Mouse (Mus musculus) gastrocnemius, adult 8-10 months (tissue): ENCODE results near the gene Vps72. TPM values are rescaled to one million over a fixed set of nuclear protein-coding genes. Genes with fewer than 3 reads are reported as not detected.
A peak's percentile ranks its signal among the peaks of the same experiment; 100 is the strongest.
"Not testable (repeated sequence)": the region's sequence is repeated elsewhere in the genome, so short reads cannot be mapped to it uniquely, and the experiment has no call there.

Experiments
- DNase-seq, 2 experiments: peaks; one replicate each; pipeline ENCODE4 v3.0.0; 2022; ENCODE audit warnings: low spot score in 2 of 2
- total RNA-seq, 4 experiments: library from RNA; stranded (reverse); gene quantifications; 2 replicates each; pipeline ENCODE4 v1.2.4; 2022

Vps72 gene
- total RNA-seq = 10 to 100 TPM; 51.9 to 96.7 (median 73.1) TPM

DNA sequence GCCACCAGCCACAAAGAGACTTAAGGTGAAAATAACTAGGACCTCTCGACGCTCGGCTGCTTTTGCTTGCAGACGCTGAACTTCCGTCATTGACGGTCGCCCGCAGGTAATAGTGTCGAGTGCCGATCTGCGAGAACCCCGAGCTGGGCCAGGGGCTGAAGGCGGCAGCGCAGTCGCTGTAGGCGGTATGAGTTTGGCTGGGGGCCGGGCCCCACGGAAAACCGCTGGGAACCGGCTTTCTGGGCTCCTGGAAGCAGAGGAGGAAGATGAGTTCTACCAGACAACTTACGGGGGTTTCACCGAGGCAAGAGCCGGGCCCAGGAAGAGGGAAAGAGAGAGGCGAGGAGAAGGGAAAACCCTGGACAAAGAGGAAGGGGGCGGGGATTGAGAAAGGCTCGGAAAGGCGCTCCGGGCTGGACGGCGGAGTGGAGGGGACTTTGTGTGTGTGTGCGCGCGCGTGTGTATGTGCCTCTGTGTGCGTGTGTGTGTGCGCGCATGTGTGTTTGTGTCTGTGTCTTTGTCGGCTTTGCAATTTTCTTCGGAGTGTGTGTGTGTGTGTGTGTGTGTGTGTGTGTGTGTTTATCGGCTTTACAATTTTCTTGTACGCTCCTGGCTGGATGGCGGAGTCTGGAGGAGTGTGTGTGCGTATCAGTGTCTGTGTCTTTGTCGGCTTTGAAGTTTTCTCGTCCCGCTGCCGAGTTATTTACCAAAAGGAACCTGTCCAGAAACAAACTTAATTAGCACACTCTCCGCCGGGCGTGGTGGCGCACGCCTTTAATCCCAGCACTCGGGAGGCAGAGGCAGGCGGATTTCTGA lies at the start of gene Vps72:
TSS of gene Vps72 (plus strand) at position 112 of the 816 bp plus-strand sequence.
- DNase-seq = peak; percentile 79 to 81

DNA sequence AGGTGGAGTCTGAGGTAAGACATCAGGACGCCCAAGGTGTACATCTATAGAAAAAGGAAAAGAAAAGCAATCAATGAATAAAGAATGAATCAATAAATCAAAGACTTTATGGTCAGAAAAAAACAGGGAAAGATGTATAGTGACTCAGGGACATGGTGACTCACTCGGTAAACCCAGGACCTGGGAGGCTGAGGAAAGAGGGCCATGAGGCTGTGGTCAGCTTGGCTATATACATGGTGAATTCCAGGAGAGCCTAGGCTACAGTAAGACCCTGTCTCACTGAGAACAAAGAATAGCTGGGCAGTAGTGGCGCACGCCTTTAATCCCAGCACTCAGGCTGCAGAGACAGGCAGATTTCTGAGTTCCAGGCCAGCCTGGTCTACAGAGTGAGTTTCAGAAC lies 47.1 kb upstream of the Vps72 start:
- DNase-seq = no peak

DNA sequence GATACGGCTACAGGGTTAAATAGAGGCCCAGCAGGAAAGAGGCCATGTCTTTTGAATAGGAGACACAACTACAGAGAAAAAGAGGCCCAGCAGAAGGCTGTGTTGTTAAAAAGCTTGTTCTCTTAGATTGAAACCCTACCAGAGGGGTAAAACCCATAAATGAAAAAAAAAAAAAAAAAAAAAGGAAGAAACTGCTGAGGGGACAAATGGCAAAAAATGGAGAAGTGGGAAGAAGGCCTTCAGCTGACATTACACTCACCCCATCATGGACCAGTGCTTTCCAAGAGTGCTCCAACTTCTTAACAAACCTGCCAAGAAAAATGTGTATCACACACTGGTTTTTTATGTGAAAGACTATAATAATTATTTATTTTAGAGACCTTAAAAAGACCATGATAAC lies 45.3 kb upstream of the Vps72 start:
- no peak for DNase-seq

DNA sequence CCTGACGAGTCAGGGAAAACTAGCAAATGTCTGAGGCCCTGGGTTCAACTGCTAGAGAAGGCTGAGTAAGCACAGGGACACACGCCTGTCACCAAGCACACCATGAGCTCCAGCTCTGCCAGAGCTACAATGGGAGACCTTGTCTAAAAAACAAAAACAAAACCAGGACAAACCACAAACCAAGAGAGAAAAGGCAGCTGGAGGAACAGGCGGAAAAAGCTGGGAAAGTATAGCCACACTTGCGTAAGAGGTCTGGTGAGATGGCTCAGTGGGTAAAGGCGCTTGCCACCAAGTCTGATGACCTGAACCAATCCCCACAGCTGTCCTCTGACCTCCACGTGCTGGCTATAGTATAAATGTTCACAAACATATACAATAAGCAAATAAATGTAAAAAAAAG lies 44.7 kb upstream of the Vps72 start:
- no peak for DNase-seq

DNA sequence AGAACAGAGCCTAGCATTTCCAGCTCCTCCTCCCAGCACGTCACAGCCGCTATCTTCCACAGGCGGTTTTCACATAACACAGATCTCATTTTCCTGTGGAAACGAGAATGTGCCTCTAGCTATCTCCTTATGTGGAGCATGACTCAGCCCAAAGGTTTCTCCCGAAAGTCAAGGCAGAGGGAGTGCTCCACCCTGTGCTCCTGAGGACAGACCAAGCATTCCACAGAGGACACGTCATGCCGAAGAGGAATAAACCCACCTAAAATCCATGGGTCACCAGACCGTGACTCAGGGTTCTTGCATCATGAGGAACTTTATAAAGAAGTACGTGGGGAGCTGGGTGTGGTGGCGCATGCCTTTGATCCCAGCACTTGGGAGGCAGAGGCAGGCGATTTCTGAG lies 44.3 kb upstream of the Vps72 start:
- no peak for DNase-seq

DNA sequence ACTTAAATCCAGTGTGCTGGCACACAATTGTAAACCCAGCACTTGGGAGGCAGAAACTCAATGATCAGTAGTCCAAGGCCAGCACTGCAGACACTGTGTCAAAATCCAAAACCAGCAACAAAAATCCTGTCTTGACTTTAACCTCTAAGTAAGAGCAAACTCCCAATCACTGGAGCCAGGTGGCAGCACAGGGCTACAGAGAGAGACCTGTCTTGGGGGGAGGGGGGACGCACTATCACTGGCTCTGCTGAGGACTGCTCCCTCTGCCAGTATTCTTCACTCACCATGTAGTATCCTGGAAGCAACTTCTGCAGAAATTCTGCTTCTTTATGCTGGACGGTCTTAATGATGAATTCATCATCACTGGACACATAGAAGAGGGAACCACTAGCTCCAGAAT lies 39.2 kb upstream of the Vps72 start:
- peak in 1 of 2 experiments; percentile 20 for DNase-seq

DNA sequence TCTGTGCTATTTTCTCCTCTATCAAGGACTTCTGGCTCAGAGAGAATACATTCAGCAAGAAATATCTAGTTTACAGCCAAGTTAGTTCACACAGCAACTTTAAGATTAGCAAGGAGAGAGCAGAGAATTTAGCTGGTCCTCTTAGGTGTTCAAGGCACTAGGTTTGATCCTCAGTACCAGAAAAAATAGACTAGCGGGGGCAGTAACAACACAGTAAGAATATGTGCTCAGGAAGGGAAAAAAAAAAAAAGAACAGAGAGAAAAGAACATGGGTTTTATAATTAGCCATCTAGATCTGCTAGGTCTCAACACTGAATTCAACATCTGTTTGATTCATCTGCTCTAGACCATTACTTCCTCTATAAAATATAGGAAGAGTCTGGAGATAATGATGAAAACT lies 22.8 kb upstream of the Vps72 start:
- DNase-seq = no peak

DNA sequence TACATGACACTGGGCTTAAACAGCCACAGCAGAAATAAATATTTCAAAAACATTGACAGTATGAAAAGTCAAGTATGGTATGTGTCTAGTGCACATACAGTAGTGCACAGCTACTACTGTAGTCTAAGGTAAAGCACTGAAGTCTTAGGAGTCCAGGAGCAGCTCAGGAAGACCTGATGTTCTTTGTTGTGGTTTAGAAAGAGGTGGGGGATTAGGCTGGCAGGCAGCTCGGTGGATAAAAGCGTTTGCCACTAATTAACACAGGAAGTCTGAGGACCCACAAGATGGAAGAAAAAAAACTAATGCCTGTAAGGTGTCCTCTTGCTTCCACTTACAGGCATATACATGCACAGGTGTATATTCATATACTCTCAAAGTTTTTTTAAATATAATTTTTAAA lies 10.0 kb upstream of the Vps72 start:
- DNase-seq = no peak

DNA sequence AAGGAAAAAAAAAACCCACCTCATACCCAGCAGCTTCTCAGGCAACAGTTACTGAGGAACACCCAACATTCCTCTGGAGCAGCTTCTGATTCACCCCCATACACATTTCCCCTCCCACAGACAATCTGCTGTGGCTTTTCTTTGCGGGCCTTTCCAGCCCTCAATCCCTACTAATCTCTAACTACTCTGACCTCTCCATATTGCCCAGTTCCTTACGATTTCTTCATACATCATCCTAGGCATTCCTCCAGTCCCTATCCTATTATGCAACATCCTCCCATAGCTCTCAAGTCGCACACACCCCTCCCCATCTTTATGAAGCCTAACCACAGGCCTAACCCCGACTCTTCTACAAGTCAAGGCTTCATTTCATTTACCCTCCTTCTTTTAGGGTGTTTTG lies 5.7 kb upstream of the Vps72 start:
- DNase-seq = no peak

DNA sequence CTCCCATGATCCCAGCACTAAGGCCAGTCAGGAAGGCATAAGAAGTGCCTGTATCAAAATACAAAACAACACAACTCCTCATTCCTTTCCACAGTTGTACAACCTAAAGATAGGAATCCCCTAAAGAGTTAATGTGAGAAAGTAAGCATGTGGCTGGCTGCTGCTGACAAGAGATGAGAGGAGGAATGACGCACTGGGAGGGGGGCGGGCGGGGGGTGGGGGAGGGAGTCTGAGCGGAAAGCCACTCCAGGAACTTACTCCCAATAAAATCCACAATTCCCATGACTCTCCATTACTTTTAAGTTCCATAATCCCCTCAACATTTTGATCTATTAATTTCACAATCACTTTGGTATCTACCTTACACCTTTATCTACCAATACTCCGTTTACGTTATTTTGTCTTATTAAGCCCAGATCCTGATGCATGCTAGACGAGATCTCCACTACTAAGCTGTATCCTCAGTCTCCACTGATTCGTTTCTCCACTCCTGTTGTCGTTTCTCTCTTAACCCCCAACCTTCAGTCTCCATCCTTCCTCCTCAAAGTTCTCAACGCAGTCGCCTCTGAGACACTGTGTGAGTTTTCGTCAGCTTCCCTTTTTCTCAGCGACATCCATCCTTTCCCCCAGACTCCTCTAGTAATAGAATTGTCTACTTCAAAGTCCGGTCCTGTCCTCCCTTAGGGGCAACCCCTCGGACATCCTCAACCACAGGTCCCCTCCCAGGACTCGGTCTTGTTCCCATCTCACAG lies 5.1 kb upstream of the Vps72 start:
- no peak for DNase-seq

DNA sequence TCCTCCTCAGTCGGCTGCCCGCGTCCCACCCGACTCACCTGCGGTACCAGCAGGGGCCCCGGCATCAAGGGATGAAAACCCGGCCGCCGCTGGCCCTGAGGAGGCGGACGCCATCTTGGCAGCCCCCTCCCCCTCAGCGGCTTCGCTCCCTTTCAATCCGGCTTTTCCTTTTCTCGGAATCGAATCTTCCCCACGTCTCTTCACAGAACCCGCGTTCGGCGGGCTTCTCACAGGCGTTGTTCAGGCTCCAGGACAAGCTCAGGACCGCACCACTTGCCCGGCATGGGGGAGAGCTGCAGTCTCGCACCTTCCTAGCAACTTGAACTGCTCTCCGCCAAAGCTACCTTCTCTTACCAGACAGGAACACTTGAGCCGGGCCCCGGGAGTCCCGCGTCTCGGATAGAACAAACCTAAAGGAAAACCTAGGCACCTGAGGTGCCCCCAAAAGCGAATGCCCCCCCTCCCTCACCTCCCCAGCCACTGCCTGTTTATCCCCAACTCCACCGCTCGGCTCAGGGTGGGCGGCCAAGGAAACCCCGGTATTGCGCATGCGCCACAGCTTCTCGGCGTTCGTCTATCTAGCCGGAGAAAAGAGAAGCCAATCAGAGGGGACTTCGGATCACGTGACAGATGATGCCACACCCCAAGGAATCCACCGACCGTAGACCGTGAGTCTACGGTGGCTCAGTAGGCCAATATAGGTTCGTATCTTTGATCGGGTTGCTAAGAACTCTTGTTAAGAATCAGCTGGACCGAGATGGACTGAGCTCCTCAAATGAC lies 4.3 kb upstream of the Vps72 start, which contains the start of gene Pip5k1a:
TSS of gene Pip5k1a (minus strand) at position 593 of the 780 bp plus-strand sequence.
- DNase-seq = peak; percentile 92 to 96

DNA sequence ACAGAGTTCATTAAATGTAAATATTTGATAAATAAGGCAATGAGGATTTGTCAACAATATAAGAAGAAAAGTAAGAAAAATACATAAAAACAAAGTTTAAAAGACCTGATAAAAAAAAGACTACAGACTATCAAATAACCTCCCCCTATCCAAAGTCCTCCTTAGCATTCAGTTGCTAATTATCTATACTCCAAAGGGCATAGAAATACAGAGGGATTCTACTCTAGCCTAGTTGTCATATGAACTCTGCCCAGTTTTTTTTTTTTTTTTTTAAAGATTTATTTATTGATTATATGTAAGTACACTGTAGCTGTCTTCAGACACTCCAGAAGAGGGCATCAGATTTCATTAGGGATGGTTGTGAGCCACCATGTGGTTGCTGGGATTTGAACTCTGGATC lies 3.5 kb upstream of the Vps72 start:
- DNase-seq = not testable (repeated sequence)

DNA sequence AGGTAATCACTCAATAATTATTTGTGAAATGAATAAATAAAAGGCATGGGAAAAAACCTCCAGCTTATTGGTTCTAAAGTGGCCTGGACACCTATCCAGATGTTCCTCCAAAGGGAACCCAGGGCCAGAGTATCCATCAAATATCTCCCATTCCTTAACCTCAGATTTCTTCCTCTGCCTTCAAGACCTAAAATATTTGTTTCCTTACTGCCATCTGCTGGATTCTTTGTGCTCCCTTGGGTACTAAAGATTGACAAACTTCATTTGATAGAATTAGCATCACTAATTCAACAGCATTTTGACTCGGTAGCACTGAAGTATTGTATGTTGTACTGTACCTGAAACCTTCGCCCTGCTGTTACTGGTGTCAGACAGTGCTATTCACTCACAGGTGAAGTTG lies 2.9 kb upstream of the Vps72 start:
- no peak for DNase-seq

DNA sequence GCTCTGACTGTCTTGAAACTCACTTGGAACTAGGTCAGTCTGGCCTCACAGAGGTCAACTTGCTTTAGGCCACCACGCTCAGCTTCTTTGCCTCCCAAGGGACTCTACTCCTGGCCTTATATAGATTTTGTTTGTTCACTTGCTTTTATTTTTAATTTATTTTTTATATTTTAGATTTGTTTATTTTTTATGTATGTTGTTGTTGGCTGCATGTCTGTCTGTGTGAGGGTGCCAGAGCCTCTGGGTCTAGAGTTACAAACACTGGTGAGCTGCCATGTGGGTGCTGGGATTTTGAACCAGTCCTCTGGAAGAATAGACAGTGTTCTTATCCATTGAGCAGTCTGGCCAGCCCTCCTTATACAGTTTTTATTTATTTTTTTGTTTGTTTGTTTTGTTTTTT lies 1.9 kb downstream of the Vps72 start:
- DNase-seq = no peak

DNA sequence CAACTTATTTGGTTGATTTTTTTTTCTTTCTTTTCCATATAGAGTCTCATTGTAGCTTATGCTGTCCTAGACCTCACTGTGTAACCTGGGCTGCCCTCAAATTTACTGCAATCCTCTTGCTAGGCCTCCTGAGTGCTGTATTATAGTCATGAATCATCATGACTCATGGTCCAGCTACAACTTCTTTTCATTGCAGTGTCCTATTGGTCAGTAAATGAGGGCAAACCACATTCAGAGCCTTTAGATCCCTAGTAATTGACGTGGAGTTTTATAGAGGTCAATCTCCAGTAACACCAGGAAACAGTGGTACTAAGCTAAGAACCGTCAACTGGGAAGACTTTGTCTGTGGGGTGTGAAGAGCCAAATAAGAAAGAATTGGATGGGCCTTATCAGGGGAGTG lies 6.9 kb downstream of the Vps72 start:
- DNase-seq = no peak

DNA sequence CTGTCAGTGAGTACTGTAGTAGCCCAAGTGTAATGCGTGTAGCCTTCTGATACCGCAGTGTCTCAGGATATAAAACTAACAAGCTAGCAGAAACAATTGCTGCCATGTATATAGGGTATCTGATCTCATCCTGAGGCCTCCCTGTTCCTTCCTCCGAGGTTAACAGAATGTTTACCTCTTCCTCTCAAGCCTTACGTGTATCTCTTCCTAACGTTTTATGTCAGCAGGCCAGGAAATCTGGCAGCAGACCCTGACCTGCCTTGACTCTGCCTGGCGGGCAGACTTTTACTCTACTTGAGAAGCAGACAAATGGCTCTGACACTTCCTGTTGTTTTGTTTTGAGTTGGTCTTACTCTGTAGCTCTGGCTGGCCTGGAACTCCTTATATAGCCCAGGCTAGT lies 10.8 kb downstream of the Vps72 start:
- no peak for DNase-seq

DNA sequence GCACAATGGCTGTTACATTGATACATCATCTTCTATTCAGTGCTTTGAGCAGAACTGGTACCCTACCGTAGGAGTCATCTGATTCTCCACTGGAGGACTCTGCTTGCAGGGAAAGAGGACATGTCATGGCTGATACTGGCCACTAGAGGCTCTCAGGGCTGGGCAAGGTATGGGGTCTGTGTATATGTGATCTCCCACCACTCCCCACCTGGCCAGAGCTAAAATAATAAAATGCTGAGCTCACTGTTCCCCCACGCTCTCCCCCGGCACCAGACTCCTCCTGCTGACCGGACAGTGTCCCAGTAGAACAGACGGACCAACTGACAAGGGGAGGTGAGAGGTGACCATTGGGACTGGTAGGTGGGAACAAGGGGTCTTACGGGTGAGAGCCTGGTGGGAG lies 13.4 kb downstream of the Vps72 start, which contains the start of gene Tmod4:
TSS of gene Tmod4 (plus strand) at position 231 of the 400 bp plus-strand sequence.
- peak; percentile 73 to 75 for DNase-seq

DNA sequence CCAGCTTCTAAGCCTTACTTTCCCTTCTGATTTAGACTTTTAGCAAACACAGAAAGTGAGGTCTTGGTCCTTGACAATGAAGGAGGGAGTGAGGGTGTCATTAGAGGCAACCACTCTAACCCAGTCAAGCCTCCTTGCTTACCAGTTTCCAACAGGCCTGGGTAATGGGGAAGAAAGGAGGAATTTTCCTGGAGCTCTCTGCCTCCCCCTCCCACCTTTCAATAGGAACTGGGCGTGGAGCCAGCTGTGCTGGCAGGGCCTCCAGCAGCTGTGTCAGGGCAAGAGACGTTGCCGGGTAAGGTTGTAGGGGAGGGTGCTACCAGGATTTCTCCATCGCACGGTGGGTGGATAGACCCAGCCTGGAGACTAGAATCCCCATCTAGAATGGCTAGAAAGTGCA lies 14.2 kb downstream of the Vps72 start:
- DNase-seq = peak; percentile 79 to 82

DNA sequence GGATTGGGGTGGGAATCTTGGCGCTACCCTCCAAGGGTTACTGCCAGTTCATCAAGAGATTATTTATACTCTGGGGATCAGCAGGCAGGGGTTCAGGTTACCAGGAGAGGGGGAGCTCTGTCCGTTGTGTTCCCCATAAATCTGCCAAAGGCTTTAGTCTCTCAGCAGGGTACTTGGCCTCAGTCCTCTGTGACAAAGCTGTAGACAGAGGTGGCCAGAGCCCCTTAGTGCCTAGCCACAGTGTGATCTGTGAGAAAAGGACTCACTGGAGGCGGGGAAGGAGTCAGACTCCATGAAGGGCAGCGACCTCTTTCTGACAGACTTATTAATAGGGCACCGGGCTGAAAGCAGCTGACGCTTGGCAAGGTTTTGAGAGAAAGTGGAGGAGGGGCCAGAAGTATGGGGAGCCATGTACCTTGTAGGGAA lies 18.4 kb downstream of the Vps72 start:
- DNase-seq = peak; percentile 69 to 81

DNA sequence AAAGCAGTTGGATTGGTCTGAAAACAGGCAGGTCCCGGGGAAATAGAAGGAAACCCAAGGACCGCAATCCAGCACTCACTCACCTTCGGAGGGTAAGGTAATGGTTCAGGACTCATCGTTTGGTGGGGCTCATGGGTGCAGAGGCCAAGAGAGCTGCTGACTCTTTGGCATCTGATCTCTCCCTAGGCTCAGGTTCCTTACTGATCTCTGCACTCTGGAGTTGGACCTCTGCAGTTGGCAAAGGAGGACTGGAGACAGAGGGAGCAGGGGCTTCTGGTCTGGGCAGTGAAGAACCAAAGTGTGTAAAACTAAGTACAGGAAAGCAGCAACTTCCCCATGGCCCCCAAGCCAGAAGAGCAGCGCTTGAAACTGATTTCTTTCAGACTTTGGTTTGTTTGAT lies 19.3 kb downstream of the Vps72 start:
- DNase-seq = peak in 1 of 2 experiments; percentile 62

DNA sequence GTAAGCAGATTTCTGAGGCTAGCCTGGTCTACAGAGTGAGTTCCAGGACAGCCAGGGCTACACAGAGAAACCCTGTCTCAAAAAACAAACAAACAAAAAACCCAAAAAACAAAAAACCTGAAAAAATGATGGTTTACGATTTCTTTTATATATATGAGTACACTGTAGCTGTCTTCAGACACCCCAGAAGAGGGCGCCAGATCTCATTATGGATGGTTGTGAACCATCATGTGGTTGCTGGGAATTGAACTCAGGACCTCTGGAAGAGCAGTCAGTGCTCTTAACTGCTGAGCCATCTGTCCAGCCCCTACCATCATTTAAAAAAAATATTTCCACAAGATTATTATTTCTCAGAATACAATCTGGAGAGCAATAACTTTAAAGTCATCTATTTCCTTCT lies 21.6 kb downstream of the Vps72 start:
- not testable (repeated sequence) for DNase-seq

DNA sequence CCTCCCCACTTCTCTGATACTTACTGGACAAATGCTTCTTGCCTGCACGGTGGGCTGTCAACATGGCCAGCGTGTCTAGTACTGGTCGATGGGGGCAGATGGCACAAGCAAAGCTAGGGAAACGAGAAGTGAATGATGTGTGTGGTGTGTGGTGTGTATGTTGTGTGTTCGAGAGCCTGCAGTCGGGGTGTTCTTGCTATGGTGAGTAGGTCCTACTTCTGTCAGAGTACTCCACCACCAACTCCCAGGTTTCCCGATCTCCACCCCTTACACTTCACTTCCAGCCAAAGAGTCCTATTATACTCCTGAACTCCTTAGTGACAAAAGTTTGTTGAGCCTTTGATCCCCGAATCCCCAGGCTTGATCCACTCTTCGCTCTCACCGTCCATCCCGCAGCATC lies 22.4 kb downstream of the Vps72 start:
- DNase-seq = no peak
